Mouse (Mus musculus): Measurements from ENCODE around the gene Rnasek.

The Rnasek gene

DNA sequence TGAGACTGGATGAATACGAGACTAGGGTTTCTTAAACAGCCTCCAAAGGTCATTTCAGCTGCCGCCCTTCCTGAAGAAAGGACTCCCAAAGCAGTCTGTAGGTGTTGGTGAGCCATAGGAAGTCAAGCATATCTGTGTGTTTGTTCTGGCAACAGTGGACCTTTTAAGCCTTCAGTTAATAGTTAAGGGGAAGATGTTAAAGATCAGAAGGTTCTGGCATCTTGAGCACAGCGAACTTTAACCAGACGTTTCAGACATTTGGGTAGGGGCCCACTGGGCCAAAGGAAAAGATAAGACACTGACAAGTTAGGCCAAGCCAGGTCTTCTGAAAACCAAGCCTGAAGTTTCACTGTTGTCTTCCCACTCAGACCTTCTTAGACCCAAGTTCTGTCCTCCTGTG is 21.6 kb downstream of the Rnasek start:
- no peak for DNase-seq (ENCODE audit: low read depth, low spot score)

- DNase-seq (ENCODE audit: low read depth, low spot score) = no peak
Measured at GRCm38 (mm10) chr11:70216103-70216502, 23.5 kb downstream of the Rnasek start.

DNA sequence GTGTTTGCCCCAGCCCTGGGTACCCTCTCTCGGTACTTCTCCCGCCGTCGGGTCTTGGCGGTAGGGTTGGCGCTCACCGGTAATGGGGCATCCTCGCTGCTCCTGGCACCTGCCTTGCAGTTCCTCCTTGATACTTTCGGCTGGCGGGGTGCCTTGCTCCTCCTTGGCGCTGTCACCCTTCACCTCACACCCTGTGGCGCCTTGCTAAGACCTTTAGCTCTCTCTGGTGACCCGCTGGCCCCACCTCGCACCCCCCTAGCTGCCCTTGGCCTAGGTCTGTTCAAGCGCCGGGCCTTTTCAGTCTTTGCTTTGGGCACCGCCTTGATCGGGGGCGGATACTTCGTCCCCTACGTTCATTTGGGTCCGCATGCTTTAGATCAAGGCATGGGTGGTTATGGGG is 24.3 kb downstream of the Rnasek start:
- no peak for DNase-seq (ENCODE audit: low read depth, low spot score)

- no peak for DNase-seq (ENCODE audit: low read depth, low spot score)
Measured at GRCm38 (mm10) chr11:70214856-70215209, 24.8 kb downstream of the Rnasek start.

DNA sequence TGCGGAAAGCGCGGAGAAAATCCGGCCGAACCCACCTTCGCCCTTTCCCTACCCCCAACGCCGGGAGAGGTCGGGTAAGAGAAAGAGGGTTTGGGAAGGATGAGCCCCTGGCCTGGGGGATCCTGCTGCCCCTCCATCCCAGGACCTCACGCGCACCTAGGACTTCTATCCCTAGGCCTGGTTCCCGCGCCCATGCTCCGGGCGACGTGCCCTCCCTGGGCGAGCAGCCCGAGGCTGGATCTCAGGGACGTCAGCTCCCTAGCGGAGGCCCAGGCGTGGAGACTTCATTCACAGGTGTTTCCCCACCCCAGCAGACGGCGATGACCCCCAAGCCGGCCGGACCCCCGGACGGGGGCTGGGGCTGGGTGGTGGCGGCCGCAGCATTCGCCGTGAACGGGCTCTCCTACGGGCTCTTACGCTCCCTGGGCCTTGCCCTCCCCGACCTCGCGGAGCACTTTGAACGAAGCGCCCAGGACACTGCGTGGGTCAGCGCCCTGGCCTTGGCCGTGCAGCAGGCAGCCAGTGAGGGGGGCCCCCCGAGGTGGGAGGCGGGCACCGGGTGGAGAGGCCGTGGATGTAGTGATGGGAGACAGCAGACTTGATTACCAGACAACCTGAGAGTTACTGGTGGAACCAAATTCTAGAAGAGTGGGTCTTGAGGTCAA is 25.3 kb downstream of the Rnasek start:
- no peak for DNase-seq (ENCODE audit: low read depth, low spot score)

DNA sequence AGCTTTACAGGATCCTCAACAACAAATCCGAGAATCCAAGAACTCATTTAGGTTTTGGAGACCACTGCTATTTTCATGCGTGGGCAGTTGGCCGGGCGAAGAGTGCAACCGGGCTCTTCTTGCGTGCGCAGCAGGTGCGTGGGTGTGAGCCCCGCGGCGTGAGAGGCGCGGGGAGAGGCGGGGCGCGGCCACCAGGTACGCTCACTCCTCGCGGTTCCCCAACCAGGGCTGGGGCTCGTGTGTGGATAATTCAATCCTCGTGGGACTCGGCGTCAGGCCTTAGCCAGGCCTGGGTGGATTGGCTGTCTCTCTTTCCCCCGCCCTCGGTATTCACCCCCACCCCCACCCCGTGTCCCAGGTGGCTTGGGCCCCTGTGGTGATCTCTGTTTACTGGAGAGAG is 25.9 kb downstream of the Rnasek start:
- DNase-seq (ENCODE audit: low read depth, low spot score) = no peak

DNA sequence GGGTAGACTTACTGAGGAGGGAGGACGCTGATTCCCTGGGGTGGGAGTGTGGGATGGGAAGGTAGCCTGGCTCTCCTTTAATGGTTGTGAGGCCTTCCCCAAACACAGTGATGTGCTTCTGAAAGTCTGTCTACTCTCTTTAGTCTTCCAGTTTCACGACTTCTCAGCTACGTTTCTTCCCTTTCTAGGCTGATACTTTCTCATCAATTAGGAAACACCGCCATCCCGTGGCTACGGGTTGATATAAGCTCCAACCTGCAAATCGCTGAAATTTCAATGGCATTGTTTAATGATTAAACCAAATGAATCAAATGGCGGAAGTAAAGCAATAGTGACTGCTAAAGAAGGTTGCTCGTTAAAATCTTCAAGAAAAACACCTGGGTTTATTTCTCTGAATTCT is 26.7 kb downstream of the Rnasek start:
- peak; percentile 63 for DNase-seq (ENCODE audit: low read depth, low spot score)

GRCm38 (mm10) chr11:70212423-70212822 is 27.2 kb downstream of the Rnasek start, which contains the start of gene Slc16a11:
Gene Slc16a11 (plus strand): TSS chr11:70212752.
- no peak for DNase-seq (ENCODE audit: low read depth, low spot score)

DNA sequence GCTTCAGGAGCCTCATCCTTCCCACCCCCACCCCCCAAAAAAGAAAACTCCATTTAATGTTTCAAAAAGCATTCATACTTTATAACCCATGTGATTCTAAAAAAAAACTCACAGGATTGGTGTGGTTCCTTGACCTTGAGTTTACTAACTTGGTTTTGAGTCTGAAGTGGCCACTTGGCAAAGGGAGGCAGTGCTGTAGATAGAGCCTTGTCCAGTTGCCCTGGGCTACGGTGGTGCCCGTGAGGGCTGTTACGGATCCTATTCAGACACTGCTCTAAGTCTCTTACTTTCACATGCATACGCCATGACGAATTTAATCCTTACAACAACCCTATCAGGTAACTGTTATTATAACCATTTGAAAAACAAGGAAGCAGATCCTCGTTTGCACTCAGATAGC is 27.7 kb downstream of the Rnasek start:
- no peak for DNase-seq (ENCODE audit: low read depth, low spot score)

DNA sequence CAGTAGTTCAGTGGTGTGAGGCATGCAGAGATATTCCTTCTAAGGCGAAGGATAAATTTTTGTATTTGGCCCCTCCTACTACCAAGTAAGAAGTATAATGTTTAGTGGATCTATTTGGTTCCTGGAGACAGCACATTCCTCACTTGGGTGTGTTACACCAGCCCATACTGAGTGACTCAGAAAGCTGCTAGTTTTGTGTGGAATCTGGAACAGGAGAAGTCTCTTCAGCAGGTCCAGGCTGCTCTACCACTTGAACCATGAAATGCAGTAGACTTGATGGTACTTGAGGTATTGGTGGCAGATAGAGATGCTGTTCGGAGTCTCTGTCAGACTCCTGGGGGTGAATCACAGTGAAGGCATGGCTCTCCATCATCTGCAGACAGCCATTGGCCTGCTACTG is 29.0 kb downstream of the Rnasek start:
- DNase-seq (ENCODE audit: low read depth, low spot score) = no peak

GRCm38 (mm10) chr11:70208778-70209388 is 30.8 kb downstream of the Rnasek start:
- DNase-seq (ENCODE audit: low read depth, low spot score) = no peak

DNA sequence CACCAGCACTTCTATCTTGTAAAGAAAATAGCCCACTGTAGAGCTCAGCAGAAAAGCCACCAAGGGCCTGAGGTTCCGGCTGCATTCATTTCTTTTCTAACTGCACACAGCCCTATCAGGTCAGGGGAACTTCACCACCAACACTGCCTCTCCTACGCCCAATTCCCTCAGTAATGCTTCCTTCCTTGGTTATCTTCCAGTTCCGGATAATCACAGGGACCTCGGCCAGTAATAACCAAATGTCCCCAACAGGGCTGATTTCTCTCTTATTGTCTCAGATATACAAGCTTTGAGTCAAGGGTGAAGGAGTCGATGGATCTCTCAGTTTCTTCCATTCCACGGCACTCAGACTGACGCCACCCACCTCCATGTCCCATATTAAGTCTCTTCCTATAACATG is 32.4 kb downstream of the Rnasek start:
- DNase-seq (ENCODE audit: low read depth, low spot score) = no peak

DNA sequence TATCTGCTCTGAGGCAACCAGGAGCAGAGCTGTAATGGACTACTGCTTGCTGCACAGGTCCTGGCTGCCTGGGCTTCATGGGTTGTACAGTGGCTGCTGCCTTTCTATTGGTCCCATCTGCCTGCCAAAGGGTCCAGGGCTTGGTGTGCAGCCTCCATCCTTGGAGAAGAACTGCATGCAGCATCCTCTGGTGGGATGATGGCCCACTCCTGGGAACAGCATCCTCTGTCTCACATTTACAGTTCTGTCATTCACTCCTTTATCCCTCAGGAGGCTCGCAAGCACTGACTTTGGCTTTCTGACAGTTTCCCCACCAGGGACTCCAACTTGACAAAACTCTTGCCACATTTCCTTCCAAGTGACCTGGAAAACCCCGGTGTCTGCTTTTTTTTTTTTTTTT is 32.8 kb downstream of the Rnasek start:
- DNase-seq (ENCODE audit: low read depth, low spot score) = no peak

GRCm38 (mm10) chr11:70201691-70202090 is 38.0 kb downstream of the Rnasek start:
- DNase-seq (ENCODE audit: low read depth, low spot score) = peak; percentile 83

DNA sequence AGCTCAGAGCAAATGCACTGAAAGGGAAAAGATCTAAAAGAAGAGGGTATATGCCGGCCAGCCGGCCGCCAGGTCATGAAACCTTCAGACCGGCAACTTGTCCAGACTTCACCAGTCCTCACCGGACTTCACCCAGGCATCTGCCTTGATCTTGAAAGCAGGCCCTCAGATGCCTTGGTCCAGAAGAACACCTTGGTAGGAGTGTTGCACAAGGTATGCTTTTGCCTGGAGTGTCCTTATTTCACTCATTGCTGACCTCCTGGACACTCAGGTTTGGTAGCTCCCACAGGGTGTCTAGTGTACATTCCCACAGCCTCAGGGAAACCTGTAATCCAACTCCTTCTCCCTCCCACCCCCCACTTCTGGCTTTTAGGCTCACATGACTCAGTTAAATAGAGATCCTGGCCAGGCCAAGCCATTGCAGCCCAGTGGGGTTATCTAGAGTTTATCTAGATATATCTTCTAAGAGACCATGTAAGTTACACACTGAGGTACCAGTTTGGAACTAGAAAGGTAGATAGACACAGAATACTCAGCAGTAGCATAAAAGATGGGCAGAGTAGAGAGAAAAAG is 39.5 kb downstream of the Rnasek start:
- DNase-seq (ENCODE audit: low read depth, low spot score) = no peak

GRCm38 (mm10) chr11:70199107-70199506 is 40.5 kb downstream of the Rnasek start:
- DNase-seq (ENCODE audit: low read depth, low spot score) = no peak

GRCm38 (mm10) chr11:70198332-70198731 is 41.3 kb downstream of the Rnasek start:
- DNase-seq (ENCODE audit: low read depth, low spot score) = no peak

GRCm38 (mm10) chr11:70193354-70194285 is 46.0 kb downstream of the Rnasek start:
- DNase-seq (ENCODE audit: low read depth, low spot score) = no peak

DNA sequence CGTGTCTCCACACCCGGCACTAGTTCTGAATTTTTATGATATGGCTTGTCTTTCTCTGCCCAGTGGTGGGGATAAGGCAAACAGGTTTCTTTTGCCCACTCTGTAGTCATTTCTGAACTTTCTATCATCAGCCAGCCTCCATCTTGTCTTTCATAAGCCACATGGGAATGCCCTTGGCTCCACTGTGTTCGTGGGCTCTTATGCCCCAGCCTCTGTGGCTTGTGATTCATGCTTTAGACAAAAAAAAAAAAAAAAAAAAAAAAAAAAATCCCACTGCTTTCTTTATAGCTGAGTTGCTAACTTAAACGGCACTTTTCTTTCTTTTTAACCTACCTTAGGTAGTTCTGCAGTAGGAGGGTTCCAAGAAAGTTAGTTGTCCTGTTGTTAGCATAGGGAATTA is 47.5 kb downstream of the Rnasek start:
- DNase-seq (ENCODE audit: low read depth, low spot score) = no peak

- no peak for DNase-seq (ENCODE audit: low read depth, low spot score)
Measured at GRCm38 (mm10) chr11:70191188-70191587, 48.5 kb downstream of the Rnasek start.

DNA sequence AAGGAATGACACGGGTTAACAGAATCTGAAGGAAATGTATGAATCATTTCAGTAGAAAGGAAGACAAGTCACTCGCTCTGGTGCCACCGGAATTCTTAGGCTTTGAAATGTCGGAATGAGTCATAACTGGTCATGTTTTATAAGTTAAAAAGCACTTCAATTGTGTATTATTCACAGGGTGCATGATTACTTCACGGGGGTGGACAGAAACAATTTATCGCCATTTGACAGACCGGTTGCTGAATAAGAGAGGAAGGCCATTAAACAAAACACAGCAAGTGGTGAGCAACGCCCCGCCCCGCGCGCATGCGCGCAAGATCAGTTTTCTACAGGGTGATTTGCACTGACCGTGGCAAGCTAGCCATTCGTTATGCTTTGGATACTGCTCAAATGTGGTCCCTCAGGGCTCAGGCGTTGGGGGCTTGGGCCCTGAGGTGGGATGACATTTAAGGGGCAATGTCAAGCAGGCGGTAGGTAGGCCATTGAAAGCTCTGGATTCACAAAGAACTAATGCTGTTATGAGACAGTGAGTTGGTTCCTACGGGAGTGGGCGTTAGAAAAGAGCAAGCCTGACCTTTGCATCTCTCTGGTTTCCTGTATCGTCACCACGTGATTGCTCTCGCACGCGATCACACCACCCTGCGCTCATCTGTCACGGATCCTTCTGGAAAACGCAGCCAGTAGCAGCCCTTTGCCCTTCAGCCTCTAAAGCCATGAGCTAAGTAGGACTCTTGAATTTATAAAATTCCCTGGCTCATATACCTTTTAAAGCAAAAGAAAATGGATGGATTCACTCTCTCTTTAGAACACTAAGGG is 50.1 kb downstream of the Rnasek start:
- no peak for DNase-seq (ENCODE audit: low read depth, low spot score)
